Mouse (Mus musculus) ES-E14 (cell line): ENCODE data around the gene Slc35c1. TPM values are rescaled to one million over a fixed set of nuclear protein-coding genes. Genes with fewer than 3 reads are reported as not detected.

Experiments used
- DNase-seq: peaks from one replicate; pipeline ENCODE4 v3.0.0-alpha.2; 2013; ENCODE audit warnings: low read depth, low spot score
- H3K27ac ChIP-seq: 2 replicates; pipeline ENCODE4 v1.5.1; 2012; ENCODE audit warnings: low read depth, mild to moderate bottlenecking, low read length, moderate library complexity, mixed read lengths; ENCODE audit not compliant: poor library complexity, insufficient read depth, severe bottlenecking
- H3K36me3 ChIP-seq: 2 replicates; pipeline ENCODE4 v1.6.1; 2012; ENCODE audit warnings: mild to moderate bottlenecking, low read length, moderate library complexity, mixed read lengths; ENCODE audit not compliant: control insufficient read depth, poor library complexity, insufficient read depth, severe bottlenecking
- H3K4me1 ChIP-seq, 2 experiments: fragments of 150-350 bp in 1 of 2; sonication (generic) in 1 of 2; 2 replicates each; pipeline ENCODE4 v1.6.1; 2012; ENCODE audit warnings: low read length in 2 of 2, mild to moderate bottlenecking in 1 of 2, mixed read lengths in 1 of 2; ENCODE audit not compliant: control insufficient read depth in 2 of 2, insufficient read depth in 2 of 2, poor library complexity in 1 of 2
- H3K4me3 ChIP-seq, 2 experiments: fragments of 150-350 bp in 1 of 2; sonication (generic) in 1 of 2; 2 replicates each; pipeline ENCODE4 v1.5.1; 2012; ENCODE audit warnings: low read length in 2 of 2, low read depth in 1 of 2, mild to moderate bottlenecking in 1 of 2, mixed read lengths in 1 of 2; ENCODE audit not compliant: insufficient read depth in 1 of 2, poor library complexity in 1 of 2, severe bottlenecking in 1 of 2
- H3K9ac ChIP-seq: 2 replicates; pipeline ENCODE4 v1.6.1; 2012; ENCODE audit warnings: low read depth, mild to moderate bottlenecking, low read length, mixed read lengths; ENCODE audit not compliant: poor library complexity, insufficient read depth, severe bottlenecking
- H3K9me3 ChIP-seq: fragments of 150-350 bp; sonication (generic); 2 replicates; pipeline ENCODE4 v1.6.1; 2012; ENCODE audit warnings: low read depth, mild to moderate bottlenecking, low read length; ENCODE audit not compliant: control insufficient read depth, insufficient read depth
- CHD2 ChIP-seq: IDR thresholded peaks from 2 replicates; pipeline ENCODE4 v1.6.1; 2014; ENCODE audit warnings: mild to moderate bottlenecking, low read depth, low read length, inconsistent platforms
- HCFC1 ChIP-seq: IDR thresholded peaks from 2 replicates; pipeline ENCODE4 v1.6.1; 2012; ENCODE audit warnings: low read length, inconsistent platforms, borderline replicate concordance; ENCODE audit not compliant: insufficient read depth
- MAFK ChIP-seq: IDR thresholded peaks from 2 replicates; pipeline ENCODE4 v1.6.1; 2014; ENCODE audit warnings: mild to moderate bottlenecking, low read depth, low read length, inconsistent platforms; ENCODE audit not compliant: insufficient read depth
- ZC3H11A ChIP-seq: IDR thresholded peaks from 2 replicates; pipeline ENCODE4 v1.6.1; 2012; ENCODE audit warnings: low read depth, mild to moderate bottlenecking, inconsistent platforms, low read length, borderline replicate concordance
- ZNF384 ChIP-seq: IDR thresholded peaks from 2 replicates; pipeline ENCODE4 v1.6.1; 2012; ENCODE audit warnings: low read depth, low read length, inconsistent platforms
- in situ Hi-C, 2 experiments: fragments of 600-800 bp; cut with MboI; formaldehyde crosslinking; loops; one replicate each; pipeline ENCODE4 v1.15.1; 2025; ENCODE audit warnings: low sequenced_read_pairs in 2 of 2, inconsistent platforms in 1 of 2; ENCODE audit not compliant: unreplicated experiment in 2 of 2
- total RNA-seq: library from RNA; depleted of rRNA; stranded (reverse); fragments of 300-350 nt; gene quantifications from 2 replicates; pipeline ENCODE4 v1.2.3, GENCODE M21; 2012

The Slc35c1 gene
- total RNA-seq, 1 experiment: 5.2 TPM

DNA sequence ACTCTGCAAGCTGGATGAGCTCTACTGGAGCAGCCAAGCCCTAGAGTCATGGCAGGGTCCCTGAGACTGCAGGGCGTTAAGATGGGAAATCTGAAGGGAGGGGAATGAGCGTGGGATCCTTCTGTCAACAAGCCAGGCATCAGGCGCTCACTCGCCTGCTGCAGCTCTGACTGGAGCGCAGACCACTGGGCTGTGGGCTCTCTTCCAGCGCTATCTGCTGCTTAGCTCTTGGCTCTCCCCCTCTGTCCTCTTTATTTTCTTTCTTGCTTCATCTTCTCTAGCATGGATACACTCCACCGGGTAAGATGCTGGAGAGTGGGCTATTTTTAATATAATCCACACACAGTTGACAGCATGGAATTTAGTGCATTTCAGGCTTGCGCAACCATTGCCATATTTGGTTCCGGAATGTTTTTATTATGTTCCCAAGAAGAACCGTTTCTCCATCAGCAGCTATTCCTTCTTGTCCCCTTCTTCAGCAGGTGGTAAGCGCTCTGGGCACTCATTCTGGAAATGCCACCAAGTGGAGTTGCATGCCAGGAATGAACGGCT is 31.7 kb upstream of the Slc35c1 start:
- in situ Hi-C loops: loop anchor here in 1 of 2 experiments (25.0 kb wide), 1 partner anchor 320 kb away; no protein-coding TSS in a partner anchor
- Histone ChIP-seq H3K4me1 (peaks cover 0 to 6% of the 10 kb centered on the region in 2 experiments; a peak in 1 of 4 replicates), H3K9me3 (no peaks in the 10 kb centered on the region), H3K36me3 (no peaks in the 10 kb centered on the region), H3K9ac (no peak overlapping the region), H3K4me3 (no peak overlapping the region), H3K27ac (no peak overlapping the region)
- no peak for DNase-seq
- TF ChIP-seq HCFC1 (no peak), ZNF384 (no peak), ZC3H11A (no peak), MAFK (no peak), CHD2 (no peak)

DNA sequence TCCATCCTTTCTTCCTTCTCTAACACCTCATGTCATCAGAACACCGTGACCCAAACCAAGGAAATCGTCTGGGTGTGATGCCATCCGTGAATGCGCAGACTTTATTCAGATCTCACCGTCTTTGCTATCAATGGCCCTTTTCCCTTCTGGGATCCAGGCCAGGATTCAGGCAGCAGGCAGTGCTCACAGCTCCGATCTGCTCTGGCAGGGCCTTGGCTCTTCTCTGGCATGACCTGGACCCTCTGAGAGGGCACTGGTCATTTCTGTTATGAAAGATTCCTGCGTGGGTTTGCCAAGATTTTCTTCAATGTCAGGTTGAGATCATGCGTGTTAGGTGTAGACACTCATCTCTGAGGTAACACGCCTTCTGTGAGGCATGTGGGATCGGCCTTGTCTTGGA is 30.2 kb upstream of the Slc35c1 start:
- in situ Hi-C loops: loop anchor here in 1 of 2 experiments (25.0 kb wide), 1 partner anchor 322 kb away; no protein-coding TSS in a partner anchor
- H3K9ac ChIP-seq: no peak overlapping the region

DNA sequence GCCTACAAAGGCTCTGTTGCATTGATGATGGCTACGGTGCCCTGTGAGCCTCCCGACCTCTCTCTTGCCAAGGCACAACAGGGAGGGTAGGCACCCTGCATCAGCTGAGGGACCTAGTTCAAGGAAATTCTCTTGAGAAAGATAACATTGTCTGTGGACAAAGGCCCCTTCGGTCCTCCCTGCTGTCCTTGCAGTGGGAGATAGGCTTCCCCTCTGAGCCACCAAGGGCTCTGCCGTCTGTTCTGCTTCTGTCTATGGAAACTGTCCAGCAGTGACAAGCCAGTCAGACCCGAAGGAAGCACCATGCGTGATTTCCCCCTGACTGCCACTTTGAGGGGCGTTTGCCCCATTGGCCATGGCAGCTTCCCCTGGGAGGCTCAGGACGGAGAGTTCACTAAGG is 27.5 kb upstream of the Slc35c1 start:
- H3K4me1 ChIP-seq: 0 out of 4 replicates have a peak, but pooled peaks cover 0 to 5% of the 10 kb centered on the region in 2 experiments
- TF ChIP-seq MAFK: no peak
- no peak for TF ChIP-seq HCFC1
- no peak for TF ChIP-seq ZC3H11A
- no peak for TF ChIP-seq ZNF384
- no peak for TF ChIP-seq CHD2
- H3K9ac ChIP-seq: no peak overlapping the region
- no peaks in the 10 kb centered on the region for H3K9me3 ChIP-seq
- no peak for DNase-seq
- H3K27ac ChIP-seq: no peak overlapping the region
- in situ Hi-C loops: loop anchor here in 1 of 2 experiments (25.0 kb wide), 1 partner anchor 325 kb away; no protein-coding TSS in a partner anchor
- H3K4me3 ChIP-seq: no peak overlapping the region
- H3K36me3 ChIP-seq: no peaks in the 10 kb centered on the region

More for the DNA sequence above, 30.2 kb upstream of the Slc35c1 start:
- no peak for DNase-seq
- H3K4me1 ChIP-seq: peaks cover 0 to 4% of the 10 kb centered on the region in 2 experiments; a peak in 1 of 4 replicates
- H3K36me3 ChIP-seq: no peaks in the 10 kb centered on the region
- H3K27ac ChIP-seq: no peak overlapping the region
- no peak overlapping the region for H3K4me3 ChIP-seq
- no peaks in the 10 kb centered on the region for H3K9me3 ChIP-seq
- no peak for TF ChIP-seq CHD2
- TF ChIP-seq MAFK: no peak
- no peak for TF ChIP-seq ZNF384
- no peak for TF ChIP-seq ZC3H11A
- no peak for TF ChIP-seq HCFC1

DNA sequence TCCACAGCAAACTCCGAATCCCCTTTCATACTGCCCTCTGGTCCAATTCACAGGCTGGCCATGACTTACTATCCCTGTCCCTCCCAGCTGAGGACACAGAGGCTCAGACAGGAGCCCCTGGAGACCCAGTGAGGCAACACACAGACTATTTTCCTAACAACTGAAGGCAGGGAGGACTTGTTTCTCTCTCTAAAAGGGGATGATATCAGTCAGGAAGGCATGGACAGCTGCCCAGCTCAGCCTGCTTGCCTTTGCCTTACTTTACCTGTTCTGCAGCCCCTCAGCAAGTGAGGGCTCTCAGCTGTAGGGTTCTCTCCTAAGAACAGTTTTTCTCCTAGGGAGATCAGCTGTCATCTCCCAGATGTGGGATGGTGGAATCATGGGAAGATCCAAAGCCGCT is 26.6 kb upstream of the Slc35c1 start:
- H3K4me3 ChIP-seq: no peak overlapping the region
- in situ Hi-C loops: loop anchor here in 1 of 2 experiments (25.0 kb wide), 1 partner anchor 325 kb away; no protein-coding TSS in a partner anchor
- H3K9me3 ChIP-seq: no peaks in the 10 kb centered on the region
- H3K27ac ChIP-seq: no peak overlapping the region
- TF ChIP-seq ZC3H11A: no peak
- no peak for TF ChIP-seq ZNF384
- no peak for TF ChIP-seq MAFK
- no peak for TF ChIP-seq HCFC1
- TF ChIP-seq CHD2: no peak
- H3K4me1 ChIP-seq: 0 out of 4 replicates have a peak, but pooled peaks cover 0 to 5% of the 10 kb centered on the region in 2 experiments
- no peaks in the 10 kb centered on the region for H3K36me3 ChIP-seq
- no peak for DNase-seq
- no peak overlapping the region for H3K9ac ChIP-seq
